Mouse (Mus musculus) splenic B cell, adult 2 months (primary cell): ENCODE data around the gene Slc1a5.

Source experiments
- DNase-seq: peaks from one replicate; pipeline ENCODE4 v3.0.0-alpha.2; 2011; ENCODE audit warnings: low read depth, low spot score
- H3K27me3 ChIP-seq: 2 replicates; pipeline ENCODE4 v1.6.1; 2012; ENCODE audit warnings: mild to moderate bottlenecking, low read length, moderate library complexity, mixed read lengths; ENCODE audit not compliant: control insufficient read depth, poor library complexity, insufficient read depth, severe bottlenecking
- H3K36me3 ChIP-seq: 2 replicates; pipeline ENCODE4 v1.6.1; 2012; ENCODE audit warnings: mild to moderate bottlenecking, low read length, moderate library complexity, mixed read lengths; ENCODE audit not compliant: control insufficient read depth, poor library complexity, insufficient read depth, severe bottlenecking

Gene Slc1a5

DNA sequence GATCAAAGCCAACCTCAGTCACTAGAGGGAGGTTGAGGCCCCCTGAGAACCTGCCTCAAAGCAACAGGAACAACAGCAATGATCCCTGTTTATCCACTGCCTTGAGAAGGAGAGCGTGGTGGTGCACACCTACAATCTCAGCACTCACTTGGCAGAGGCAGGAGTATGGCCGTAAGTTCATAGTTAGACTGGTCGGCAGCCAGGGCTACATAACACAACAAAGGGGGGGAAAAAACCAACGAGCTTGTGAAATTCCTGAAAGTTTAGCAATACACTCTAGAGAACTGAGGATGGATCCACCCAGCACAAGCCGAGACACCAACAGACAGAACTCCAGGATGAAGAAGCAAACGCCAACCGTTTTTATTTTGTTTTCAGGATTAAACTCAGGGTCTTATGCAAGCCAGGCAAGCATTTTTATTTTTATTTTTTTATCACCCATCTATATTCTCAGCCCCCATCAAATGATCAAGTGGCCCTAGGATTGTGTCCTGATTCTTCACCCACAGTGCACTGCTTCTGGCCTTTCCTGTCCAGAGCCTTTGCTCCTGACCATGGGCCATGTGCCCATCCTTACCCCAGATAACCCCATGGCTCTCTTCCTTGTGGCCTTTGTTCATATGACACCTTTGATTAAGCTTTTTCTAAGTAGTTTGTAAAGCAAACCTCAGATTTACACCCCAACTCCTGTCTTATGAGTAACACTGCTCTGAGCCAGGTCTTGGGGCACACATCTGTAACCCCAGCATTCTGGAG lies 17.5 kb upstream of the Slc1a5 start:
- Histone ChIP-seq H3K27me3 (no peaks in the 10 kb centered on the region), H3K36me3 (no peaks in the 10 kb centered on the region)
- no peak for DNase-seq

DNA sequence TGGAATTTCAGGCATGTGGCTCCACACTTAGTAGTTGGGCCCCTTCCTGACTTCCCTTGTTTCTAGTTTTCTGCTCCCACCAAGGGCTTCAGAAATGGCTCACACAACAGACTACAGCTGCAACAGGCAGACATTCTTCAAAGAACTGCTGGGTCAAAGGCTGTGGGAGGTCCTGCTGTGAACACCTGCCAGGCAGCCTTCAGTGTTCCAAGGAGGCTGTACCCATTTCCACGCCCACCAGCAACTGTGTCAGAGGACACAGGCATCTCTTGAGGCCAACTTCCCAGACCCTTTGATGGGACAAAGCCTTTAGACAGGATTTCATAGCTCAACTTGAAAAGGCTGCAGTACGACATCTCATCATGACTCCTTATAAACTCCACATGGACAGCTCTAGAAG lies 14.7 kb upstream of the Slc1a5 start:
- DNase-seq: no peak
- Histone ChIP-seq H3K36me3 (no peaks in the 10 kb centered on the region), H3K27me3 (no peaks in the 10 kb centered on the region)

DNA sequence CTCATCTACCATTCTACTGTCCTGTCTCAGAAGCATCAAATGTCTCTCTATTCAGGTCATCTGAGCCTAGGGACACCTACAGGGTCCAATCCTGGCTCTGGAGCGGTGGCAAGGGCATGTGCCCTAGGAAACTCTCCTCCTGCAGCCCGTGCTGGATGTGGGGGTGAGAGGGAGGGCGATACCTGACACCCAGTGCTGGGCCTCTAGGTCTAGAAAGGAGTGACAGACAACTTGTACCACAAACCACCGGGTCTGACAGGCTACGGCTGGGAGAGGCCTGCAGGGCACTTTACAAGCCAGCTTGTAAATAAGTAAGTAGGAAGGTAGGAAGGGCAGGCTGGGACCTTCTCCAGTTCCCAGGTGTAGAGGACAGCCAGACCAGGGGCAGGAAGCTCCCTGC lies 5.3 kb upstream of the Slc1a5 start:
- Histone ChIP-seq H3K36me3 (no peaks in the 10 kb centered on the region), H3K27me3 (no peaks in the 10 kb centered on the region)
- no peak for DNase-seq

DNA sequence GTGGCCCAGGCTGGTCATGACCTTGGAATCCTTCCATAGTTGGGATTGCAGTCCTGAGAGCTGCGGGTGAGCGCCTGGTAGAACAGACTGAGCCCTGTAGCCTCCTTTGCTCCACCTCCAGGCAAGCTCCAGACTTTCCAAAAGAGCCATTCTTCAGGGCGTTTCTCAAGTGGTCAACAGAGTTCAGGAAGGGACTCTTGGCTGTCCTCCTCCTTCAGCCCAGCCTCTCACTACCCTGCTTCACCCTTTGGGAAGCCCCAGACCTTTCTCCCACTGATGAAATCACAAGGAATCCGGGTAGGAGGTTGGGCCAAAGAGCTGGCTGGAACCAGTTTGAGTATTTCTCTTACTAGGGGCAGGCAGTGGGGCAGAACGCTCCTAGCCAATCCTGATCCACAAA lies 1.1 kb upstream of the Slc1a5 start:
- no peak for DNase-seq
- no peaks in the 10 kb centered on the region for H3K27me3 ChIP-seq
- H3K36me3 ChIP-seq: no peaks in the 10 kb centered on the region

DNA sequence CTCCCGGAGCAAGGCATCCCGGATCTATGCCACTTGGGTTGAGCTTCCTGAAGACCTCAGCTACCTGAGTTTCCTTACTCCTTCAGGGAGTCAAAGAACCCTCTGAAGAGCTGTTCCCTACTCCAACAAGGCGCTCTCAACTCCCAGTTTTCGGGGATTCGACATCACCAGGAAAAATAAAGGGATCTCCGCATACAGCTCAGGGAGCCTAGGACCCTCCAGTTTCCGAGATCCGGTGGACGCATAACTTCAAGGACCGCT lies 345 bp downstream of the Slc1a5 start:
- DNase-seq: no peak
- H3K36me3 ChIP-seq: peaks cover 1% of the 10 kb centered on the region
- H3K27me3 ChIP-seq: no peaks in the 10 kb centered on the region

DNA sequence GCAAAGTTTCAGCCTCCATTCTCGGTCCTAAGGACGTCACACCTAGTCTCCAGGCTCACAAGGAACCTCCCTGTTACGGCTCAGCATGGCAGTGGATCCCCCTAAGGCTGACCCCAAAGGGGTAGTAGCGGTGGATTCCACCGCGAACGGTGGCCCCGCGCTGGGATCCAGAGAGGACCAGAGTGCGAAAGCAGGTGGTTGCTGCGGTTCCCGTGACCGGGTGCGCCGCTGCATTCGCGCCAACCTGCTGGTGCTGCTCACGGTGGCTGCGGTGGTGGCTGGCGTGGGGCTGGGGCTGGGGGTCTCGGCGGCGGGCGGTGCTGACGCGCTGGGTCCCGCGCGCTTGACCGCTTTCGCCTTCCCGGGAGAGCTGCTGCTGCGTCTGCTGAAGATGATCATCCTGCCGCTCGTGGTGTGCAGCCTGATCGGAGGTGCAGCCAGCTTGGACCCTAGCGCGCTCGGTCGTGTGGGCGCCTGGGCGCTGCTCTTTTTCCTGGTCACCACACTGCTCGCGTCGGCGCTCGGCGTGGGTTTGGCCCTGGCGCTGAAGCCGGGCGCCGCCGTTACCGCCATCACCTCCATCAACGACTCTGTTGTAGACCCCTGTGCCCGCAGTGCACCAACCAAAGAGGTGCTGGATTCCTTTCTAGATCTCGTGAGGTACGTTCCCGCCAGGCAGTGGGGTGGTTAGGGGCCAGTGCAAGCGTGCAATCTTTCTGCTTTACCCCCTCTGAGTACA lies 845 bp downstream of the Slc1a5 start:
- peak; percentile 44 for DNase-seq
- no peaks in the 10 kb centered on the region for H3K27me3 ChIP-seq
- peaks cover 3% of the 10 kb centered on the region for H3K36me3 ChIP-seq

DNA sequence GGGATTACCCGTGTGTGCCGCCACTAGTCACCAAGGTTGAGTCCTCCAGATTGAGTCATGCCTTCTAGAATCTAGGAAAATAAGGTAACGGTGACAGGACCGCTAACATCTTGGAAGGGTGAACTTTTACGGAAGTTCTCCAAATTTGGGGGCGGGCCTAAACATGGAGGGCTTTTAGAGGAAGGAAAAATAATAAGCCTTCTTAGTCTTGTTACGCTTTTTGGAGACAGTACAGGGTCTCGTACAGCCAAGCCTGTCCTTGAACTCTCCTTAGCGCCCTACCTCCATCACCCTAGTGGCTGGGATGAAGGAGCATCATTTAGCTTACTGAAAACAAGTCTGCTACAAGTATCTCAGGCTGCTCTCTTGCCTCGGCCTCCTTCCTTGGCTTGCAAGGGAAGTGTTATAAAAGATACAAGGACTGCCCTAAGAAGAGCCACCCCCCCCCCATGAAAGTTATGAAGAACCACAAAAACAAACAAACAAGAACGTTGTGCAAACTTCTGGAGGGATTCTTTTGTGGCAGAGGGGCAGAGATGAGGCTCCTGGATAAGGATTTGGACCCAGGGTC lies 1.5 kb downstream of the Slc1a5 start:
- no peaks in the 10 kb centered on the region for H3K27me3 ChIP-seq
- H3K36me3 ChIP-seq: peaks cover 6% of the 10 kb centered on the region
- DNase-seq: peak; percentile 38

DNA sequence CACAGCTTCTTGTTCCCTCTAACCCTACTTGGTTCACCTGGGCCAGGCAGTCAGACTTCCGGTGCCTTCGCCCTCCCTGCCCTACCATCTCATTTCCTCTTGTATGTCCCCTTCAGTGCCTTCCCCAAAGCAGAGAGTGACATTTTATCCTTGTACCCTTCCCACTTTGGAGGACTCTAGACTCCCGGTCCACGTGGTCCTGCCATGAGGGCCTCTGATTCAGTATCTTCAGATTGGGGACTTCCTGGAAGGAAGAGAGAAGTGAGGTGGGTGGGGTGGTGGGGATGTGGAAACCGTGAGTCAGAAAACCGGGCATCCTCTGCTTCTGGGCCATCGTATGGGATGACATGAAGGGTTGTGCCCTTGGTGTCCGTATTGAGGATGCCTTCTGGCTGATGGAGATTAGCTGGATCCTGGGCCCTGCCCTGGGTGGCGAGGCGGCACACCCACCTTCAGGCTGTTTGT lies 2.1 kb downstream of the Slc1a5 start:
- Histone ChIP-seq H3K36me3 (peaks cover 9% of the 10 kb centered on the region), H3K27me3 (no peaks in the 10 kb centered on the region)
- peak; percentile 58 for DNase-seq

DNA sequence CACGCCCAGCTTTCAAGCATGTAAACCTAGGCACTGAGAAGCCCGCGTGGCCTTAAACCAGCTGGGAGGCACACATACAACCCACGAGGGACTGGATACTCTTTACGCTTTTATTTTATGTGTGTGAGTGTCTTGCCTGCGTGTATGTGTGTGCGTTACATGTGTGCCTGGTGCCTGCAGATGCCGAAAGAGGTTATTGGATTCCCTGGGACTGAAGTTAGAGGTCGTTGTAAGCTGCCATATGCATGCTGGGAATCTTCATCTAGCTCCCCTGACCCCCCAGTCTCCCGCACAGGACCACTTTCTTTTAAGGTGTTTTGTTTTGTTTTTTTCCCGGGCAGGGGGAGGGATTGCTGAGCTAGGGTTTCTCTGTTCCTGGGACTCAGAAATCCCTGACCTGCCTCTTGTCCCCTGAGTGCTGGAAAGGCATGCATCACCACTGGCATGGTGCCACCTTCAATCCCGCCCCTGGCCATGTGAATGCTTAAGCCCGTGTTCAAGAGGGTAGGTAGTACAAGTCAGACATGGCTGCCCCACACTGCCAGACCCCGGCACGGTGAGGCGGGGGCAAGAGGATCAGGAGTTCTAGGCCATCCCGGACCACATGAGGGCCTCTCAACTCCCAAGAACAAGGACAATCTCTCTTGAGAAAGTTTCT lies 2.7 kb downstream of the Slc1a5 start:
- no peaks in the 10 kb centered on the region for H3K27me3 ChIP-seq
- H3K36me3 ChIP-seq: peaks cover 9% of the 10 kb centered on the region
- peak; percentile 14 for DNase-seq

DNA sequence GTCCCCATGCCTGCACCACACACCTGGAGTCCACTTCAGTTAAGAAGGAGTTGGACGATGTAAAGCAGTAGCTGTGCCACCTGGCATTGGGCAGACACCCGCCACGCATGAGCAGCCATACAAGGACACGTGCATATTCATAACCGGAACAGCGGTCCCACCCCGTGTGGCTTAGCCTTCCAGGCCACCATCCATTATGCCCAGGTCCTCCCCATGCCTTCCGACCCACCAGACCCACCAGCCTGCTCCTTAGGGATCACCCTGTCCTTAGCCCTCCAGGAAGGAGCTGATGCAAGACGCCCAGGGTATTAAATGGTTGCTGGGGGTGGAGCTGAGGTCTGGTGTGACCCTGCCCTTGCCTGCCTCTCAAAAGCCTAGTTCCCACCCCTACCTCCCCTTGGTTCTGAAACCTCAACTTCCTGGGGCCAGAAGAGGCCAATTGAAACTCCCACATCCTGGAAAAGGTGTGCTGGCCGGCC lies 3.4 kb downstream of the Slc1a5 start:
- Histone ChIP-seq H3K36me3 (peaks cover 9% of the 10 kb centered on the region), H3K27me3 (no peaks in the 10 kb centered on the region)
- DNase-seq: peak; percentile 72

DNA sequence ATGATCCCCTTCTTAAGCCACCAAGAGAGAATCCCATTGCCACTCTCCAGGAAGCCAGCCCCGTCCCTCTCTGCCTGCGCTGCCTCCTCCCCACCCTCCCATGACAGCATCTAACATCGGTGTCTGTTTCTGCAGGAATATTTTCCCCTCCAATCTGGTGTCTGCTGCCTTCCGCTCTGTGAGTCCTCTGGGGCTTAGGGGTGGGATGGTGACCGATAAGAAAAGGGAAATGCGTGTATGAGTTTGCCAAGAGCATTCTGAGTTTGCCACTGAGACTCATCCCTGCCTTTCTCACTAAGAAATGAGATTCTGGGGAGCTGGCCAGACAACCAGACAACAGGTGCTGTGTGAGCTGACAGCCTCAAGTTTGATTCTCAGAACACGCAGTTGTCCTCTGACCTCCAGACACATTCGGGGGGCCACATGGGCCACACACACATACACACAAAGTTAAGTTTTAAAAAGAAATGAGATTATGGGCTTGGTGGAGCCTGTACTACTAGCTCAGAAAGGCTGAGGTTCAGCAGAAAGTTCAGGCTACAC lies 4.5 kb downstream of the Slc1a5 start:
- H3K27me3 ChIP-seq: no peaks in the 10 kb centered on the region
- peaks cover 15% of the 10 kb centered on the region for H3K36me3 ChIP-seq
- no peak for DNase-seq

DNA sequence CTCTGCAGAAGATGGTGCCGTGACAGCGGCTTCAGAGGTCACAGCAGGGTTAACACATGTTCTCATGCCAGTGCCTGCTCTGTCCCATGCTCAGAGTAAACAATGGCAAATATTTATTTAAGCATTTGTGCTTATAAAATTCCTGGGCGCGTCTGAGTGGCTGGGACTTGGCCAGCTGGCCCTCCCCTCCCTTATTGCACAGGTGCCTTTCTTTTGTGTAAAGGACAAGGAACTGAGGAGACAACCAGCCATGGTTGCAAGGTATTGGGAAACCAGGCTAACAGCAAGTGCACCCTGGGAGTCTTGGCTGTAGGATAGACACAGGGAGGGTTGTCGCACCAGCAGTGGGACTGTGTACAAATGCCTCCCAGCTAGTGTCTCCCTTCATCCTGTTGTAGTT lies 11.2 kb downstream of the Slc1a5 start:
- no peak for DNase-seq
- H3K27me3 ChIP-seq: no peaks in the 10 kb centered on the region
- H3K36me3 ChIP-seq: peaks cover 25% of the 10 kb centered on the region

DNA sequence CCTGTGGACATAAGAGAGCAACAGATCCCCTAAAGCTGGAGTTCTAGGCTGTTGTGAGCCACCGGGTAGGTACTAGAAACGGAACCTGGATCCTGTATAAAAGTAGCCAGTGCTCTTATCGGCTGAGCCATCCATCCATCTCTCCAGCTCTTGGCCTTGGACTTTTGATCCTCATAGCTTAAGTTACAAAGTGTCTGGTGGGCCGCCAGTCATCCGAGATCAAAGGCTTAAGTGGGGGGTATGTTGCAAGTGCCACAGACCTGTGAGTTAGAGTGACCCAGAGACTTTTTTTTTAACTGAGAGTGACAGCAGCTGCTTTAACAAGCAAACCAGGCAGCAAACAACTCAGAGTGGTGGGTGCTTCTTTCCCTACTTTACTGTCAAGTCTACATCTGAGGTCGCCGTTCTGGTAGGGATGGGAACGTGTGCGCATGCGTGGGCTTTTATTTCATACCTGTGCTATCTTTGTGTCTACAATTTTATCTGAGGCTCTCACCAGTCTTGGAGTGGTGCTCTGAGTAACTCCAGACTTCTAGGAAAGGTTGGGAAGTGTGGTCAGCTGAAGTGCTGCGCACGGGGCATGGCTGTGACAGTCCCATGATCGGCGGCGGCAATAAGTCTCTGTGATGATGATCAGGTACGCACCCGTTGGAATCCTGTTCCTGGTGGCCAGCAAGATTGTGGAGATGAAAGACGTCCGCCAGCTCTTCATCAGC lies 12.0 kb downstream of the Slc1a5 start:
- H3K36me3 ChIP-seq: peaks cover 27% of the 10 kb centered on the region
- DNase-seq: no peak

DNA sequence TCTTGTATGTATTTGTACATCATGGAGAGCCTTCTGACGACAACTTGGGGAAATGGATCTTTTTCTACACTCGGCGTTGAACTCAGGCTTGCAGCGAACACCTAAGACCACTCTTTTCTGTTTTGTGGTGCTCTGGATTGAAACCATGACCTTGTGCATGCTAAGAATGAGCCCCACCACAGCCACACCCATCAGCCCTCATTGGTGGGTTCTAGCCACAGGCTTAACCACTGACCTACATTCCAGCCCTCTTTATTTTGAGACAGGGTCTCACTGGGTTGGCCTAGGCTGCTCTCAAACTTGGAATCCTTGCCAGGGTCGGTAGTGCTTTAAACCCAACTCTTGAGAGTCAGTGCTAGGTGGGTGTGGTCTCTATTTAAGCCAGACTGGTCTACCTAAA lies 13.7 kb downstream of the Slc1a5 start:
- Histone ChIP-seq H3K36me3 (peaks cover 27% of the 10 kb centered on the region), H3K27me3 (no peaks in the 10 kb centered on the region)
- no peak for DNase-seq

More for the DNA sequence above, 12.0 kb downstream of the Slc1a5 start:
- H3K27me3 ChIP-seq: no peaks in the 10 kb centered on the region
